Mouse (Mus musculus): ENCODE data around the gene Dcun1d5. TPM values are rescaled to one million over a fixed set of nuclear protein-coding genes. Genes with fewer than 3 reads are reported as not detected.

Gene Dcun1d5
- polyA plus RNA-seq, 1 experiment from 2014 or later: 144 TPM

Other genes starting within 250 kb of the Dcun1d5 start
- gene Dync2h1, start 74 bp upstream of the Dcun1d5 start, polyA plus RNA-seq (2014; fragmentation: Nextera tagmentation; extraction: Ambion mirVana): 19.6 and 22.7 TPM in 2 replicates
- not detected in 2 replicates for gene Mmp13, start 88.0 kb downstream of the Dcun1d5 start, polyA plus RNA-seq (2014; fragmentation: Nextera tagmentation; extraction: Ambion mirVana)
- gene Mmp12, start 159.9 kb downstream of the Dcun1d5 start, polyA plus RNA-seq (2014; fragmentation: Nextera tagmentation; extraction: Ambion mirVana): not detected in 2 replicates
- gene Mmp1b, start 203.5 kb downstream of the Dcun1d5 start, polyA plus RNA-seq (2014; fragmentation: Nextera tagmentation; extraction: Ambion mirVana): not detected in 2 replicates